Mouse (Mus musculus) CH12F3 (cell line): ENCODE measurements at regions not wholly inside any gene's neighbourhood (a gene's known extent, or its start where the extent isn't known, plus 50 kb on each side); places are given as distances from the start of the nearest gene placed in this dataset.
"Not testable (repeated sequence)": the region's sequence is repeated elsewhere in the genome, so short reads cannot be mapped to it uniquely, and the experiment has no call there.

Experiments
- in situ Hi-C: fragments of 300-500 bp; cut with MboI; formaldehyde crosslinking; loops from 2 replicates; pipeline ENCODE4 v1.14.3; 2020; ENCODE audit warnings: low sequenced_read_pairs

DNA sequence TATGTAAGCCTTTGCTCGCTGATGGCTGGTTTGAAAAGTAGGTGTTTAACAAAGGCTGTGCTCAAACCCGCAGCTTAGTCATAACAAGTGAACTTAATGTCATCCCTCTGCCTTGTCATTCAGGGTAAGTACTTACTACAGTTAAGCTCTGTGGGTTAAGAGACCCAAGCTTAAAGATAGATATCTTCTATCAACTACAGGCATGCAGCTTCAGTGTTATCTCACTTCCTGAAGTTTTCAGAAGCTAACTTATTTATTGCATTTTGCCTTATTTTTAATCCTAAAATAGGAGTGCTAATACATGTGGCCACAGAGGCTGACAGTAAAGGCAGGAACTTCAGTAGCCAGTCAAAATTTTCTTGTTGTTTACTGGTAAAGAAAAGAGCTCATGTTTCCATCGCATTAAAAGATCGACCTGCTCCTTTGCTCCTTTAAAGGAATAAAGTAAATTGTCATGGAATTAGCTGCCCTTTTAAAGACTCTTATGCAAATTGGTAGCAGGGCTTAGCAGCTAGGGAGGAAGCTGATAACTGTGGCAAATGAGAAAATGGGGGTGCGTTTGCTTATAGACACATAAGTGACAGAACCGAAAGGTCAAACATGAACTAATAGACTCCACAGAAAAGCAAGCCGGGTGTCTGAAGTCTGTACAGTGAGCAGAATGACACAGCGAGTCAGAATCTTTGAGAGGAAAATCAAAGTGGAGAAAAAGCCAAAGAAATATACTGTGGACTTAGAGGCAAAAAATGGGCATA is 55.9 kb upstream of the Inpp4b start:
- in situ Hi-C loops, result no loop called here

DNA sequence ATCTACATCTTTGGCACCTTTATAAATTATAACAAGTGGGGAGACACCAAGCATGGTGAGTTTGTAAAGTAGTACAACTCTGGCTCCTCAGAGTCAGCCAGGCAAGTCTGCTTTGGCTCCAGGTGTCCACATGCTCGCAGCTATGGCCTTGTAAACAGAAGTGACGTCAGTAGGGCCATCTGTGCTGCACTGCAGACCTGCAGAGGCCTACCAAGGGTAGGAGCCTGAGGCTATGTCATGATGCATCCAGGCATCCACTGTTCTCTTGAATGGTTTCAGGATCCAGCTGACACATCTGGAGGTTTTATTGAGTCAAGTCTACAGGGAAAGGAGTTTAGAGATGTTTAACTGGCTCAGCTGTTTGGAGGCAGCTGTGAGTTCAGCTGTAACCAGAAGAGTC is 82.3 kb upstream of the Inpp4b start:
- in situ Hi-C loops, result no loop called here

DNA sequence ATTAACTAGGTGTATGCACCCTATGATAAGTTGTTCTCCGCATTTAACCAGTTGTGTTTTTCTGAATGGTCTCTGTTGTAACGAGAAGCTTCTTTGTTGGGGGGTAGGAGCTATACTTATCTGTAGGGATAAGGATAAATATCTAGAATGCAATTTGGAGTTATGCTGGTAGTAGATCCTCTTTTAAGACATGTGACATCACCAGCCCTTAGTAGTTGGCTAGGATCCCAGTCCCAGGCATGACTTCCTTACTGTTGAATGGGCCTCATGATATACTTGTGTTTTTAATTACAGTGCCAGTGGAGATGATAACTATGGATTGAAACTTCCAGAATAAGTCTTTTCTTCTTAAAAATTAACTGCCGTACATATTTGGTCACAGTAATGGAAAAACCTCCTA is 118.5 kb upstream of the Inpp4b start:
- in situ Hi-C loops, result no loop called here

DNA sequence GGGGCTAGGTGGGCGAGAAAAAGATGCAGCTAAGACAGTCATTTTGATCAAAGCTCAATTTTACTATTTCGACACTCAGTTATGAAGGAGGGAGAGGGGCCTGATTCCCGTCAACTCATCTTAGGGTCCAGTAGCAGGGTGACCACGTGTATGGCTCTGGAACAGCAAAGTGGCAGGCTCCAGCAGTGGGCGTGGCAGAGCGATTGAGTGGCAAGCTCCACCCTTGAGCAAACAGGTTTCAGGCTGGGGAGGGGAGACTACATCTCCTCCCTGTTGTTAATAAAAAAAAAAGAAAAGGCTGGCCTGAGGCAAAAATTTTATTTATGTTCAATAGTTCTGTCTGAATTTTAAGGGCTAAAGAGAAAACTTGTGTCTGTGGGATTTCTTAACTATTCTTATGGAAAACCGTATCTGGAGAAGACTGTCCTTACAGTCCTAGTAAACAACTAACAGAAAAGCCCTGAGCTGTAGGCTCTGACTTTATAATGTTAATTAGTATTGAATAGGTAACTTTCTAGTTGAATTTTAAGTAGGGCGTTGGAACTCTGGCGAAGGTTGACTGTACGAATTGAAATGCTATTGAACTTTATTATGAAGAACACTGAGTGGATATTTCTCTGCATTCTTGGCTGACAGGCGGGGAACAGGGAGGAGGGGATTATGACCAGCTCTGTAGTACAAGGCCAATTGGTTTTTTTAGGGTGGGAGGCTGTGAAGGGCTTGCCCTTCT is 155.1 kb upstream of the Inpp4b start:
- in situ Hi-C loops, result not testable (repeated sequence)

DNA sequence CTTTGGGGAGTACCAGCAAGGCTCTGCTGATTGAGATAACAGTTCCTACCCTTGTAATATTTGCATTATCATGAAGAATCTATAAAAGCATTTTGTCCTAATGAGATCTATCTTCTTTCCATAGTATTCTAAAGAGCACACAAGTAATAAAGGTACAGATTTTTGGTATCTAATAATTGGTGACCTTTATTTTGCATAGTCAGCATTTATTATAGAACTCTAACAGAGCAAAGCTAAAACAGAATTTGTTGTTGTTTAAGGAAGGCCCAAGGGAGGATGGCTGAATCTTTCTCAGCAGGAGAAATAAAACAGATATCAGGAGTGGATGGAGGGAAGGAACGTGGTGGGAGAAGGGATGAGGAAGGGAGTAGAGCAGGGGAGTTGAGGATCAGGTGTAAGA is 160.8 kb upstream of the Usp38 start:
- in situ Hi-C loops, result no loop called here

DNA sequence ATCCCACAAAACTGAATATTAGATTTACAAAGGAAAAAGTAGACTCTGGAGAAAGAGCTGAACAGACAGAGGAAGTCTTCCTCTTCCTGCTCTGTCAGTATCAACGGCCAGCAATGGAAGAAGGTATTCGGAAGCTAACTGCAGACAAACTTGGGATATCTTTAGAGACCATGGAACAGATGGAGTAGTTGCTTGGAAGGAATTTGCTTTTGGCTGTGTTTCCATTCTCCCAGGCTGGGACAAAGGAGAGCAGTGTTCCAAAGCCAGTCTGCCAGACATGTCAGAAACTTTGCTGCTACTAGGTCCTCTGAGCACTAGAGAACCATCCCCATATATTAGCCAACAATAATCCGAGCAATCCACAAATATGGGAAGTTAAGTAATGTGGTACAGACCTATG is 132.5 kb upstream of the Usp38 start:
- in situ Hi-C loops, result no loop called here

DNA sequence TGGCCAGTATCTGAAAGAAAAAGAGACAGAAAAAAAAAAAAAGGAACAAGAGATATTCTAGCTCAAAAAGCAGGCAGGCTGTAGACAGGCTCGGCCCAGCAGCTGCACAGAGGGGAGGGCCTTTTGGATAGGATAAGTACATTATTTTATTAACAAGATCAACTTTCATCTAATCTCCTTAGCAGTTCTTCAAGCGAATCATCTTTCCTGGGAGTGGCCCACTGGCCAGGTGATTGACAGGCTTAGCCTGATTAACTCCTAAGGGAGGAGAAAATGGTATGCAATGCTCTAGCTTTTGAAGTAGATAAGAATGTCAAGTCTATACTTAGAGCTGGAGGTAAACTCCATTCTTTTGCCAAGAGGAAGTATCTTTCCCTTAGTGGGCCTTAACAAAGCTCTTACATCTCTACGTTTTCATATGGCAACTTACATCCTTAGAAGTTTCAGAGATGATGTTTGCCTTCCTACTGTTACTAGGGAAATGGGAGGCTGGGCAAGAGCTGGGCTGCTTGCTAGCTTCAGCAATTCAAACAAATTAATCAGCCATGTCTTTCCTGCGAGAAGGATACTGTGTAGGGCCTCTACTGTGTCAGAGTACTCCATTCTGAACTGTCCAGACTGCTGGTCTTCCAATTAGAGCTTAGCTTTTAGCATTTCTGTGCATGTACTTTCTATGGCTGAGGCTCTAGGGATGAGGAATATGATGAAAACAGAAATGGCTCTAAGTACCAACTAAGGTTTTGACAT is 92.2 kb upstream of the Usp38 start:
- in situ Hi-C loops, result no loop called here

DNA sequence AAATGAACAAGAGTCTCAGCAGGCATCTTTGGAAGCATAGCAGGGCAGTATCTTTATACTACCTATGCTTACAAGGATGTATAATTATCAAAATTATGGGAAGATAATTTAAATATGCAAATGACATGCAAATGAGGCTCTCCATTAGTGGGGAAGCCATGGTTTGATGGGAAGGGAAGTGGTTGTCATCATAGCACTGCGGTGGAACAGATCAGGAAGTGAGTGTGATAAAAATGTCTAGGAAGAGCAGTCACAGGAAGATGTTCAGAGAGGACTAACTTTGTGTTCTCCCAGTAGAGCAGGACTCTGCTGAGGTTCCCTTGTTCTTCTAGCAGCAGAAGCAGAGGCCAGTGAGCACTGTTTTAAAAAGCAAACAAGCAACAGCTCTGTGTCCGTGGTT is 84.2 kb upstream of the Usp38 start:
- in situ Hi-C loops, result no loop called here

DNA sequence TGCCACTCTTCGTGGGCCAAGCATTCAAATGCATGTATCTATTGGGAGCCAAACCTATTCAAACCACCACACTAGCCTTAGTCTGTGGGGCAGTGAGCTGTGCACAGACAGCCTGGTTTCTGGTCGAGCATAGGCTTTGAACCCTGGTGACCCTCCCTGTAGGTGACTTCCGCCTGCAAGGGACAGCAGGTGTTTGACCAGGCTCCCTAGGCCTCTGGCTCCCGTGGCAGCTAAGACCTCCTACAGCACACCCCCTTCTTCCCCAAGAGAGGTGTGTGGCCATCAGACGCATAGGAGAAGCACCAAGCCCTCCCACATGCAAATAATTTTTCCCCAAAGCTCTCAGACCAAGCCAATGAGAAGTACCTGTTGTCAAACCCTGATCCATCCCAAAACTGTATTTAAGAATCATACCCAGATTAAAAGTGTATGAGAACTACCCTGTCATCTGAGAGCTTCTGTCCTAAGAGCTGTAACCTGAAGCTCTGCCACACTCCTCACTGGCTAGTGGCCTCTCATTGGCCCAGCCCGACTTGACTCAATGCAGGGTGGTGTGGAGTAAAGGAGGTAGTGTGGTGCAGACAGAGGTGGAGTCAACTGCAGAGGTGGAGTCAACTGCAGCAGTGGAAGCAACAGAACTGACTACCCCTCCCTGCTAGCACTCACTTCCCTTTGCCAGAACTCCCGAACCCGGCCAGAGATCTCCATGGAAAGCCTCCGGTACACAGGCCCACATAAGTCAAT is 82.5 kb upstream of the Usp38 start:
- in situ Hi-C loops, result no loop called here

DNA sequence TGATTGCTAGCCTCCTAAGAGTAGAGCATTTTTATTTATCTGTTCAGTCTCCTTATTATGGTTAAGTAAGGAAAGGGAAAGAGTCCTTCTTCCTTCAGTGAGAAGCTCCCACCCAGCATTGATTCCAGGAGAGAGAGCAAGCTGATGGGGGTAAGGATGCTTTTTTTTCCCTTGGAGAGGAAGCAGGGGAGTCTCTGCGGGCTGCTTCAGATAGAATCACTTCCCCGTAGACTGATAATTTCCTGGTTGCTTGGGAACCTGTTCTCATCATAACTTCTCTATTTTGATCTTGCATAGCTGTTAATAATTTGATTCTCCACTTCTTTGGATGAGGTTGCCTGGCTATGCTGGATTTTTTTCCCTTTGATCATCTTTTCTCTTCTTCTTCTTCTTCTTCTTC is 80.5 kb upstream of the Usp38 start:
- in situ Hi-C loops, result no loop called here

DNA sequence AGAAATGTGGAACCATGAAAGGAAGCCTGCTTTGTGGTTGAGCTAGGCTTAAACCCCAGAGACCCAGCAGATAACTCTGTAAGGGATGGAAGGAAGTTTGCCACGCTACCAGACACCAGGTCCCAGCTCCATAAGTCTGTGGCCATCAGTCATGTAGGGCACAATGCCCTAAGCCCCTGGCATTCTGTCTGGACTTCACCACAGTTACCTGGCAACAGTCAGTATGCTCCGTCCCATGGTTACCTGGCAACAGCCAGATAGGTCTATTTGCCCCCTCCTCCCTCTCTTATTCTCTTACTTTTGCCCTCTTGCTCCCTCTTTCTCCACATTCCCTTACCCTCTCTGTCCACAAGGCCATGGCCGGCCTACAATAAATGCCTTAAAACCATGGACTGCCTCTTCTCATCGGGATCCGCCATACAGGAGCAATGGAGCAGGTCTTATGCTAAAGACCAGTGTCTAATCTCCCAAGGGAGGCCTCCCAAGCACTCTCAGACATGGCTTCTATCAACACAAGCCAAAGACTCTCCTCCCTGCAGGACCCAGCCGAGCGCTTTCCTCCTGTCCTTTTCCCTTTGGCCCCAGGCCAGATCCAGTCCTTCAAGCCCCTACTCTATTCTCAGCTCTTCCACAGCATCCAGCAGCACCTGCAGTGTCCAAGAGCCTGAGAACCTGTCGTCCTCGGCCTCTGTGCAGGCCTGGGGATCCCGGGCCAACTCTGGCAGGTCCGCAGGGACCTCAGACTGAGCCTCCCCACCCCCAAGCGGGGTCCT is 66.3 kb upstream of the Usp38 start:
- in situ Hi-C loops, result no loop called here

DNA sequence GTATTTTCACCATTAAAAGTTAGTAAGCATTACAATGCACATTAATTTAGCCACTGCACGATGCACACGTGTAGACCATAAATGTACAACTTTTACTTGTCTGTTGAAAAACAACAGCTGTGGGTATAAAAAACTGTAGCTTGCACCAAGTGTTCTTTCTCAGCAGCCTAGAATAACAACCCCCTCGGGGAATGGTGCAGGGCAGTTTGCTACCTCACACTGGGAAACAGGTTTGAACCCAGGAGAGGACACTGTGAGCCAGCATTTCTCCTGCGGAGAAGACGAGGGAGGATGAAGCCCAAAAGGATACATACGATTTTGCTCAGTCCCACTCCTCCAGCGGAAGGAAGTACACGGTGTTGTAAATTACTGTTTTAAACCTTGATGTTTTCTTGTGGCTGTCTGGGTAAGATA is 65.2 kb upstream of the Usp38 start:
- in situ Hi-C loops, result no loop called here

DNA sequence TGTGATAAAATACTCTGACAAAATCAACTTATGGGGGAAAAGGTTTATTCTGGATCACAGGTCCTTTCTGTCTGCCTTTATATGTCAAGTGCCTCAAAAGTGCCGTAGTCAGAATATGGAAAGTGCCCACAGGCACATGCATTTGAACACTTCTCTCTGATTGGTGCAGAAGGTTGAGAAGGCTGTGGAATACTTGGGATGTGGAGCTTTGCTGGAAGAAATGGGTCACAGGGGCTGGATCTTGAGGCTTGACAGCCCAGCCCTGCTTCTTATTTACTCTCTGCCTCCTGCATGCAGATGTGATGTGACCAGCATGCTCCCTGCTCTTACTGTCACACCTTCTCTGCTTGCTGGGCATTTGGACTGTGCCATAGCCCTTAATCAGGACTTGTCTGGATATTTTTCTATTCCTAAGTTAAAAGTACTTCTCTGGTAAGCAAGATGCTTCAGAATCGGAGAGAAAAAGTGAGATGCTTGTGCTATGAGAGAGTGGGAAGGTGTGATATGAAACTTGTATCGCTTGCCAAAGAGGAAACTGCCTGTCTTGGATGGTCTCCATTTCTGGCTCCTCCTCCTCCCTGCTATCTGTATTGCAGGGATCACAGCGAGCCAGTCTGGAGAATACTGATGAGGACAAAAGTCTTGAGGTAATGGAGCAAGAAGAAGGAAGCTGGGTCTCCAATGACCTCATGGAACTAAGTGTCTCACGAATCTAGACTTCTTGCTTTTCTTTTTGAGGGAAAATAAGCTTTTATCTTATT is 54.5 kb upstream of the Usp38 start:
- in situ Hi-C loops, result loop anchor here (25.0 kb wide), 1 partner anchor 743 kb away; no protein-coding TSS in a partner anchor

DNA sequence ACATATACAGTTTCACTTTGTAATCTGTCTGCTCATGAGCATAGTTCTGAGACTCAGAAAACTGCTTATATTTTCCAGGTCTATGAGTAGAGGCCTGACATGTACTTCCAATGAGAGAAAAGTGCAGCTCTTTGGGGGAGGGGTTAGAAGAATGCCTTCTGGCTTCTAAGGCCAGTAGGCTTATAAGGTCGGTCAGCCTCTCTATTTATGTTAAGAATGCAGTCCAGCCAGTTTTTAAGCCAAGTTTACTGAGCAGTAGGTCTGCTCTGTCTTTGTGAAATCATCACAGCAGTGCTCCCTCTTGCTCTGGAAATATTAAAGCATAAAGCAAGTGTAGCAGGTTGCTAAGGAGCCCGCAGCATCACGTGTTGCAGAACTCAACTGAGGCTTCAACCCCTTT is 53.8 kb upstream of the Usp38 start:
- in situ Hi-C loops, result loop anchor here (25.0 kb wide), 1 partner anchor 744 kb away; no protein-coding TSS in a partner anchor

DNA sequence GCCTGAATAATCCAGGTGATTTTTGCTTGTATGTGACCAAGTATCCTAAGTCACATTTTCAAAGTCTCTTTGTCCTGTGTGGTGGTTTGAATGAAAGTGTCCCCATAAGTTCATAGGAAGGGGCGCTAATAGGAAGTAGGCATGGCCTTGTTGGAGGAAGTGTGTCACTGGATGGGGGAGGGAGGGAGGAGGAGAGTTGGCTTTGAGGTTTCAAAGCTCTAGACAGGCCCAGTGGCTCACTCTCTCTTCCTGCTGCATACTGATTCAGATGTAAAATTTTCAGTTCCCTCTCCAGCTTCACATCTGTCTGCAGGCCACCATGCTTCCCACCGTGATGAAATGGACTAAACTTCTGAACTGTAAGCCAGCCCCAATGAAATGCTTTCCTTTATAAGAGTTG is 52.0 kb upstream of the Usp38 start:
- in situ Hi-C loops, result loop anchor here (25.0 kb wide), 1 partner anchor 746 kb away; no protein-coding TSS in a partner anchor
